Mouse (Mus musculus): ENCODE measurements around the gene Trip6.

Gene Trip6

DNA sequence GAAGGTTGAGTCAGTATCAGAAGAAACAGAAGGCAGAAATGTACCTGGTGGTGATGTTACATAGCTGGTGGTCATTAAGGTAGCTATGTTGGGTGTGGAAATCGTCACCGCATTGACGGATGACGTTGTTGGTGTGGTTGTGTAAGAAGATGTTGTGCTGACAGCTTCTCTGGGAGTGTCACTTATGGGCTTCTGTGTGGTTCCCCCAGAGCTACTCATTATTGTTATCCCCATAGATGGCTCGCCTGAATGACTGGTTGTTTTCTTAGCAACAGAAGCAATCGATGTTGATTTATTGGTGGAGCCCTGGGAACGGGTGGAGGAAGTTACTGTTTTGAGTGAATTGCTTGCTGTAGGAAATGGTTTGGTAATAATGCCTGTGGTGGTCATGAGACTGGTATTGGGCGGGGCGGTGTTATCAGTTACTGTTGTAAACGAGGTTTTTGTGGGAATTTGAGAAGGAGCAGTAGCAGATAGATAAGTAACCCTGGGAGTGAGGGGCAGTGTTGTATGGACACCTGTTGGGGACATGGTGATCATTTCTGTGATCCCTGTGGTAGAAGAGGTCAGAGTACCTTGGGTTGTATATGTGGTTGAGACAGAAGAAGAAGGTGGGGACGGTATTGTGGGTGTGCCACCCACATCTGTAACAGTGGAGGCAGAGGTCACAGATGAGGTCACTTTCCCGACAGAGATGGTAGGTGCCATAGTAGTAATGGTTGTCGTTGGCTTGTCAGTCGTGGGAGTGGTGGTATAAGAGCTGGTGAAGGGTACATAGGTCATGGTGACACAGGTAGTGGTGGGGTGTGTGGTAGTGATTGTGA lies 50.1 kb downstream of the Trip6 start:
- no peak for DNase-seq
